In the genomic region with DNA sequence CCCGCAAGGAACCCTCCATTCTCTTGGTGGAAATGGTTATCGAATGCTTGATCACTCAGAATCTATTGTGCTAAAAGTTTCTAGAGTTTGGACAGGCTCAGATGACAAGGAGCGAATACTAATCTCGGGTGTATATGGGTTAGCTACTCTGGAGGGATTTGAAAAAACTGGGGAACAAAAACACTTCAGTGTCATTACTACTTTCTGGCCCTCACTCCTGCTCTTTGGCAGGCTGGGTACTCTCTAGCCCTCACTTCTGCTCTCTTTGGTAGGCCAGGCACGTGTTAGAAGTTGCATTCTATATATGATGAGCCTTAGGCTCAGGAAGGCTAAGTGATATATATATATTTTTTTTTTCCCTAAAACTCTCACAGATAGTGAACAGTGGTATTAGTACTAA, we compare ENCODE assay signal across 22 mouse cellular contexts. TPM values are rescaled to one million over a fixed set of nuclear protein-coding genes. Genes with fewer than 3 reads are reported as not detected.
"Had no signal": no experiment of that assay in that cellular context is flagged by ENCODE, and none has a peak within 500 bp of the region (broad histone marks: within the 10 kb centered on the region; RNA-seq: fewer than 3 reads in every experiment).

No protein-coding gene starts in this region.

- ATAC-seq: liver, postnatal 0 days; lung, postnatal 0 days had no signal

- H3K36me3 ChIP-seq: liver, embryonic 15.5 days; lung, embryonic 15.5 days; neural tube, embryonic 12.5 days; stomach, embryonic 15.5 days had no signal

- H3K4me3 ChIP-seq: liver, embryonic 15.5 days; lung, embryonic 15.5 days; megakaryocyte, embryonic 14.5 days; neural tube, embryonic 12.5 days; stomach, embryonic 15.5 days had no signal

- H3K9ac ChIP-seq: liver, embryonic 15.5 days; liver, postnatal 0 days; lung, embryonic 15.5 days; neural tube, embryonic 12.5 days; stomach, embryonic 15.5 days had no signal

- DNase-seq: liver, postnatal 0 days; lung, adult 2 months; lung, postnatal 14 days; lung, postnatal 36 days; midbrain, embryonic 14.5 days; right cerebral cortex, postnatal 14 days; thymus, adult 2 months; thymus, postnatal 25 days; thymus, postnatal 4 days had no signal

- H3K4me2 ChIP-seq: liver, embryonic 15.5 days; lung, embryonic 15.5 days; midbrain, embryonic 11.5 days; neural tube, embryonic 12.5 days; stomach, embryonic 15.5 days had no signal

- H3K9me3 ChIP-seq: liver, embryonic 15.5 days; lung, embryonic 15.5 days; megakaryocyte, embryonic 14.5 days; neural tube, embryonic 12.5 days; stomach, embryonic 15.5 days had no signal

- H3K27ac ChIP-seq: liver, embryonic 15.5 days; lung, embryonic 15.5 days; macrophage; neural tube, embryonic 12.5 days; stomach, embryonic 15.5 days; stomach, postnatal 0 days had no signal

RNA-seq across cellular contexts. Expression of a gene that starts 1.8 kb away (rescaled TPM):
- total RNA-seq: megakaryocyte progenitor cell, adult 5-6 weeks; monocyte, adult 5-6 weeks; neutrophil, adult 5-6 weeks had no signal
- polyA plus RNA-seq: liver, embryonic 15.5 days; liver, postnatal 0 days; macrophage; midbrain, embryonic 11.5 days; neural tube, embryonic 12.5 days; spleen, adult 2 months had no signal
